Mouse (Mus musculus) megakaryocyte, embryonic 14.5 days (primary cell): ENCODE results near the gene Gm16451. TPM values are rescaled to one million over a fixed set of nuclear protein-coding genes. Genes with fewer than 3 reads are reported as not detected.
"Not testable (repeated sequence)": the region's sequence is repeated elsewhere in the genome, so short reads cannot be mapped to it uniquely, and the experiment has no call there.

ENCODE experiments used
- H3K27me3 ChIP-seq: replicated peaks from 2 replicates; pipeline ENCODE3; 2012; ENCODE audit warnings: inconsistent platforms
- H3K36me3 ChIP-seq: replicated peaks from 2 replicates; pipeline ENCODE3; 2012; ENCODE audit warnings: low read length, inconsistent platforms, mixed read lengths
- H3K4me1 ChIP-seq: 2 replicates; pipeline ENCODE4 v1.6.1; 2012; ENCODE audit warnings: inconsistent platforms
- H3K4me3 ChIP-seq: replicated peaks from 2 replicates; pipeline ENCODE3; 2012; ENCODE audit warnings: moderate library complexity, mild to moderate bottlenecking, inconsistent platforms
- H3K9me3 ChIP-seq: 2 replicates; pipeline ENCODE4 v1.6.1; 2012; ENCODE audit warnings: inconsistent platforms
- polyA plus RNA-seq: library from polyadenylated mRNA; stranded (reverse); fragments of >175 nt; gene quantifications from 2 replicates; pipeline ENCODE4 v1.2.3, GENCODE M21; 2012; ENCODE audit warnings: low replicate concordance; ENCODE audit not compliant: insufficient read depth

Gm16451 gene
- polyA plus RNA-seq: not detected in 2 replicates

DNA sequence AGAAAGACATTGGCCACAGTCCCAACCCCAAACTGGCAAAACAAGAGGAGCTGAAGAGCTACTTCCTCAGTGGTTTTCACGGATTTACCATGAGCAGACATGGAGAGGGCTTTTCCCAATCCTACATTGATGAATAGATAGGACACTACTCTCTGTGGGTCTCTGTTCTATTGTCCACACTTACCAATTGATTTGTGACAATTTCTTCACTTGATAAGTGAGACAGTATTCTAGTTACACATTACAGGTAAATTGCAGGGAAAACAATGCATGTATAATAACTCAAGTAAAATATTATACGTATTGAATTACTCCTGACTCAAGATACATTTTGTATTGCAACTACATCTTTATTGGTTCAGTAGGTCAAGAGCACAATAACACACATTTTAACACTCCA lies at the start of gene Gm16451:
TSS of gene Gm16451 (minus strand) at position 101 of the 400 bp plus-strand sequence.
- not testable (repeated sequence) for H3K36me3 ChIP-seq, H3K4me3 ChIP-seq, H3K27me3 ChIP-seq, H3K4me1 ChIP-seq, H3K9me3 ChIP-seq

DNA sequence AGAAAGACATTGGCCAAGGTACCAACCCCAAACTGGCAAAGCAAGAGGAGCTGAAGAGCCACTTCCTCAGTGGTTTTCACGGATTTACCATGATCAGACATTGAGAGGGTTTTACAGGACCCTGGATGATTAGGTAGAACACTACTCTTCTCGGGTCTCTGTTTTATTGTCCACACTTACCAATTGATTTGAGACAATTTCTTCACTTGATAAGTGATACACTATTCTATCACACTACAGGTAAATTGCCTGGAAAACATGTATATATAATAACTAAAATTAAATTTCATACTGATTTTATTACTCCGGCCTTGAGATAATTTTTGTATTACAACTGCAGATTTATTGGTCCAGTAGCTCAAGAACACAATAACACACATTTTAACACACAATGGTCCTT lies 45.9 kb upstream of the Gm16451 start, which contains the start of gene Vmn1r142:
TSS of gene Vmn1r142 (minus strand) at position 101 of the 400 bp plus-strand sequence.
- H3K4me3 ChIP-seq, H3K36me3 ChIP-seq, H3K9me3 ChIP-seq, H3K27me3 ChIP-seq, H3K4me1 ChIP-seq: not testable (repeated sequence)

DNA sequence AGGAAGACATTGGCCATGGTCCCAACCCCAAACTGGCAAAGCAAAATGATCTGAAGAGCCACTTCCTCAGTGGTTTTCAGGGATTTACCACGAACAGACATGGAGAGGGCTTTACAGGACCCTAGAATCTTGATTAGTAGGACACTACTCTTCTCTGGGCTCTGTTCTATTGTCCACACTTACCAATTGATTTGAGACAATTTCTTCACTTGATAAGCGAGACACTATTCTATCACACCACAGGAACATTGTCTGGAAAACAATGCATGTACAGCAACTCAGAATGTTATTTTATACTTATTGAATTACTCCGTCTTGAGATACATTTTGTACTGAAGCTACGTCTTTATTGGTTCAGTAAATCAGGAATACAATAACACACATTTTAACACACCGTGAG lies 16.6 kb upstream of the Gm16451 start, which contains the start of gene Gm10666:
TSS of gene Gm10666 (minus strand) at position 101 of the 400 bp plus-strand sequence.
- not testable (repeated sequence) for H3K27me3 ChIP-seq, H3K9me3 ChIP-seq, H3K4me3 ChIP-seq, H3K4me1 ChIP-seq, H3K36me3 ChIP-seq

DNA sequence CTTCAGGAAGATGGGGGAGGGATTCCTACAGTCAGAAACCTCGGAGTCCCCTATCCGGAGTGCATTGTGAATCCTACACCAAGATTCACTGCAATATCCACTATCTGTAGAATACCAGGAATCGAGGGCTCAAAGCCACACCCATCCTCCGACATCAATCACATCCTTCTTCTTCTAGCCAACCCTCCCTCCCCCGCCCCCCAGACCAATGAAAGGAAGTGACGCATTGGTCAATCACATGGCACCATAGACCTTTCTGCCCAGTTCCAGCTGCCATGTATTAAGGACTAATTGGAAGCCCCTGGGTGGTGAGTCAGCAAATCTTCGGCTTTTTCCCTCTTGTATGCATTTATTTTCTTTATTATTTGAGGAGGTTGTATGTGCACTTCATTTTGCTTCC lies 49.3 kb downstream of the Gm16451 start, which contains the start of gene Vmn1r139:
TSS of gene Vmn1r139 (plus strand) at position 301 of the 400 bp plus-strand sequence.
- H3K27me3 ChIP-seq, H3K4me1 ChIP-seq, H3K4me3 ChIP-seq, H3K9me3 ChIP-seq, H3K36me3 ChIP-seq: not testable (repeated sequence)

Other genes starting within 250 kb of the Gm16451 start
- not detected in 2 replicates for gene Gm5891, start 197.0 kb downstream of the Gm16451 start, polyA plus RNA-seq
- not detected in 2 replicates for gene Vmn1r137, start 123.7 kb downstream of the Gm16451 start, polyA plus RNA-seq
- gene Vmn1r138, start 89.3 kb downstream of the Gm16451 start, polyA plus RNA-seq: not detected in 2 replicates
- gene Gm6176, start 61.9 kb downstream of the Gm16451 start, polyA plus RNA-seq: not detected in 2 replicates
- gene Vmn1r139, start 49.2 kb downstream of the Gm16451 start, polyA plus RNA-seq: not detected in 2 replicates
- not detected in 2 replicates for gene Gm10666, start 16.5 kb upstream of the Gm16451 start, polyA plus RNA-seq
- gene Vmn1r142, start 45.8 kb upstream of the Gm16451 start, polyA plus RNA-seq: not detected in 2 replicates
- not detected in 2 replicates for gene Vmn1r143, start 71.1 kb upstream of the Gm16451 start, polyA plus RNA-seq
- gene Gm8653, start 83.0 kb upstream of the Gm16451 start, polyA plus RNA-seq: not detected in 2 replicates
- gene Gm8453, start 111.2 kb upstream of the Gm16451 start, polyA plus RNA-seq: not detected in 2 replicates
- not detected in 2 replicates for gene Gm4187, start 211.5 kb upstream of the Gm16451 start, polyA plus RNA-seq